Mouse (Mus musculus): Measurements from ENCODE around the gene Slc5a5. TPM values are rescaled to one million over a fixed set of nuclear protein-coding genes. Genes with fewer than 3 reads are reported as not detected.

Slc5a5 gene
- total RNA-seq, 2 experiments from 2014 or later, result not detected

Small RNA genes lying within 50 kb of the gene (microRNA-seq; reads per million reads assigned to microRNA genes)
- not detected for gene Mir1969
- gene Mir7067, result not detected

Other genes with a start within 250 kb of the Slc5a5 start
- 100 to 1,000 TPM; 138 to 139 TPM for gene Pgpep1, start 232.4 kb downstream of the Slc5a5 start, total RNA-seq (2021)
- gene Lsm4, start 219.5 kb downstream of the Slc5a5 start, total RNA-seq (2021), result 10 to 100 TPM; 74.3 to 84.4 TPM
- 100 to 1,000 TPM; 219 to 227 TPM for gene Jund, start 193.8 kb downstream of the Slc5a5 start, total RNA-seq (2021)
- not detected for gene Iqcn, start 189.3 kb downstream of the Slc5a5 start, total RNA-seq (2021)
- not detected for gene Gm3336, start 174.2 kb downstream of the Slc5a5 start, total RNA-seq (2021)
- 1 to 10 TPM in 1 of 2 experiments, under 1 TPM in 1; 0.33 to 1.2 TPM for gene Pde4c, start 169.0 kb downstream of the Slc5a5 start, total RNA-seq (2021)
- gene Rab3a, start 138.1 kb downstream of the Slc5a5 start, total RNA-seq (2021), result 10 to 100 TPM; 68.6 to 78.2 TPM
- gene Mpv17l2, start 131.8 kb downstream of the Slc5a5 start, total RNA-seq (2021), result 100 to 1,000 TPM; 119 to 155 TPM
- gene Pik3r2, start 116.0 kb downstream of the Slc5a5 start, total RNA-seq (2021), result 10 to 100 TPM; 35.6 to 51.5 TPM
- gene Mast3, start 87.7 kb downstream of the Slc5a5 start, total RNA-seq (2021), result 10 to 100 TPM; 16.8 to 19.0 TPM
- not detected for gene Il12rb1, start 84.3 kb downstream of the Slc5a5 start, total RNA-seq (2021)
- 10 to 100 TPM in 1 of 2 experiments, 1 to 10 TPM in 1; 6.9 to 10.5 TPM for gene Arrdc2, start 53.0 kb downstream of the Slc5a5 start, total RNA-seq (2021)
- gene Kcnn1, start 29.5 kb downstream of the Slc5a5 start, total RNA-seq (2021), result 1 to 10 TPM; 2.3 to 4.0 TPM
- 10 to 100 TPM; 54.7 to 57.2 TPM for gene Ccdc124, start 18.8 kb downstream of the Slc5a5 start, total RNA-seq (2021)
- 1,000 to 10,000 TPM; 1,312 to 1,373 TPM for gene Rpl18a, start 4.7 kb upstream of the Slc5a5 start, total RNA-seq (2021)
- 10 to 100 TPM; 25.6 to 42.0 TPM for gene Map1s, start 13.2 kb upstream of the Slc5a5 start, total RNA-seq (2021)